Mouse (Mus musculus): ENCODE results near the gene Lipc. TPM values are rescaled to one million over a fixed set of nuclear protein-coding genes. Genes with fewer than 3 reads are reported as not detected.

Gene Lipc
- polyA plus RNA-seq, 1 experiment from 2014 or later: 1.9 TPM

DNA sequence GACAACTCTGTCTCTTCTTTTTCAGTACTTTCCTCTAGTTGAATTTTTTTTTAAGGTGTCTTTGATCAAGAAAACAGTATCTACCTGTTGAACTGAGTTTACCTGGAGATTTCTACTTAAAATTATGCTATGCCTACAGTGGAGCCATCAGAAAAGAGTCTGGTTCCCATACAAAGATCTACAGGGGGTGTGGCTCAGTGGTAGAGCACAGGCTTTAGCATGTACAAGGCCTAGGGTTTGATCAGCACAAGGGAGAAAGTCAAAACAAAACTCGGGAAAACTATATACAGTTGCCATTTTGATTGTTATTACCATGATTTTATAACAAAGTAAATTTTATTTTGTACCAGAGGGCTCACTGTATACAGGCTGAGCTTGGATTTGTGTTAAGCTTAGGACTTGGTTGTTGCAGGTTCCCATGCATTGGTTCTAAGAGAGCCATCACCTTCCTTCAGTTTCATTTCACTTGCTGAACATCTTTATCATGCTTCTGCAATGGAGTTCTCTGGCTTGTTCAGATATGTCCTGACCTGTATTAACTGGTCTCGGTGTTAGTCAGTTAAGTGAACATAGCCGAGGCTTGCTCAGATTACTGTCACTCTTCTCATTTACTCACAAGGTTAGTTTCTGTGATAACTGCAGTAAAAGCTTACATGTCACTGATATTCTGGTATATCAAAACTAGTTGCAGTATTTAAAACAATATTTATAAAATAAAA lies 200.4 kb downstream of the Lipc start:
- Histone ChIP-seq H3K4me1 (no peaks in the 10 kb centered on the region), H3K36me3 (peaks cover 44% of the 10 kb centered on the region), H3K9me3 (no peaks in the 10 kb centered on the region), H3K27me3 (ENCODE audit: insufficient read depth, poor library complexity, severe bottlenecking) (no peaks in the 10 kb centered on the region), H3K4me3 (no peak overlapping the region), H3K27ac (no peak overlapping the region)
- WGBS: 82% methylated on average over 3 of the region's 3 CpGs
- no peak for DNase-seq (ENCODE audit: low spot score)

Small RNAs within 50 kb of the gene (microRNA-seq; reads per million reads assigned to microRNA genes)
- not detected for gene Gm25149

Other genes with a start within 250 kb of the Lipc start
- 0.31 TPM in 1 of 2 replicates, not detected in the other for gene Aqp9, start 216.5 kb upstream of the Lipc start, polyA plus RNA-seq (2016; fragmentation: Nextera tagmentation; extraction: Ambion mirVana)

Data from heart, embryonic 10.5 days (tissue).